Mouse (Mus musculus) liver, embryonic 14.5 days (tissue): ENCODE measurements around the gene Srpk2.

ENCODE experiments used
- CTCF ChIP-seq: IDR thresholded peaks from 2 replicates; pipeline ENCODE4 v1.5.1; 2016; ENCODE audit warnings: antibody characterized with exemption, low read depth, control low read depth
- EP300 ChIP-seq: IDR thresholded peaks from 2 replicates; pipeline ENCODE4 v1.6.1; 2016; ENCODE audit warnings: antibody characterized with exemption, low read depth

- TF ChIP-seq CTCF (no peak), EP300 (no peak)
These were observed 173.0 kb downstream of the Srpk2 start for GRCm38 (mm10) chr5:23511456-23511855.
